Mouse (Mus musculus) ES-E14 (cell line): Measurements from ENCODE around the gene Flrt2.

Experiments used
- HCFC1 ChIP-seq: IDR thresholded peaks from 2 replicates; pipeline ENCODE4 v1.6.1; 2012; ENCODE audit warnings: low read length, inconsistent platforms, borderline replicate concordance; ENCODE audit not compliant: insufficient read depth
- ZC3H11A ChIP-seq: IDR thresholded peaks from 2 replicates; pipeline ENCODE4 v1.6.1; 2012; ENCODE audit warnings: low read depth, mild to moderate bottlenecking, inconsistent platforms, low read length, borderline replicate concordance
- ZNF384 ChIP-seq: IDR thresholded peaks from 2 replicates; pipeline ENCODE4 v1.6.1; 2012; ENCODE audit warnings: low read depth, low read length, inconsistent platforms

DNA sequence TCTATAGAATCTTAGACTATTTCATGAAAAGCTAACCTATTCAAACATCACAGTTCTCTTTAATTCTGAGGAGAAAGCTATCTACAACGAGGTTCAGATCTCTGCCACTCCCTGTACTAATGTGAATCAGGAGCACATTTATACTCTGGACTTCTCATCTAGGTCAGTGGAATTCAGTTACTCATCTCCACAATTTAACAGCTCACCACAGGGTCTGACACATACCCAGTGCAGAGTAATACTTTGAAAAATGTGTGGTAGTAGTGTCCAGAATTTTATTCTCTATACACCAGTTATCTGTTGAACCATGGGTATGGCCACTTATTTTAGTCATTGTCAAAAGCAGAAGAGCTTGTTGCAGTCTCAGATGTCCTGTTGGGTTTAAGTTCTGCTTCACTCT lies 98.1 kb downstream of the Flrt2 start:
- no peak for TF ChIP-seq ZNF384
- no peak for TF ChIP-seq HCFC1
- no peak for TF ChIP-seq ZC3H11A
